Mouse (Mus musculus) G1E-ER4 (cell line): ENCODE data around the gene Adprhl1. TPM values are rescaled to one million over a fixed set of nuclear protein-coding genes. Genes with fewer than 3 reads are reported as not detected.

Experiments
- GATA1 ChIP-seq: IDR thresholded peaks from one replicate; pipeline ENCODE4 v1.8.0; 2012; ENCODE audit warnings: low read length, inconsistent platforms
- polyA plus RNA-seq: library from polyadenylated mRNA; stranded (reverse); fragments of >175 nt; gene quantifications from 2 replicates; pipeline ENCODE4 v1.2.3, GENCODE M21; 2012

The Adprhl1 gene
- polyA plus RNA-seq, 1 experiment: 0.03 TPM

- TF ChIP-seq GATA1: no peak
Measured at GRCm38 (mm10) chr8:13208627-13209355, 45.2 kb downstream of the Adprhl1 start.

GRCm38 (mm10) chr8:13206290-13206689 is 47.7 kb downstream of the Adprhl1 start:
- TF ChIP-seq GATA1: no peak

- no peak for TF ChIP-seq GATA1
Measured at GRCm38 (mm10) chr8:13205311-13205710, 48.7 kb downstream of the Adprhl1 start.

- no peak for TF ChIP-seq GATA1
Measured at GRCm38 (mm10) chr8:13204371-13205140, 49.4 kb downstream of the Adprhl1 start.

GRCm38 (mm10) chr8:13203472-13203871 is 50.5 kb downstream of the Adprhl1 start:
- TF ChIP-seq GATA1: no peak

GRCm38 (mm10) chr8:13202806-13203205 is 51.2 kb downstream of the Adprhl1 start:
- TF ChIP-seq GATA1: peak; percentile 76

GRCm38 (mm10) chr8:13202041-13202440 is 51.9 kb downstream of the Adprhl1 start:
- TF ChIP-seq GATA1: no peak

- TF ChIP-seq GATA1: no peak
Measured at GRCm38 (mm10) chr8:13201013-13201334, 53.0 kb downstream of the Adprhl1 start.

- TF ChIP-seq GATA1: no peak
Measured at GRCm38 (mm10) chr8:13200301-13201012, 53.5 kb downstream of the Adprhl1 start, which contains the start of gene Grtp1. TSS of gene Grtp1 (minus strand) at chr8:13200620.

GRCm38 (mm10) chr8:13199385-13200061 is 54.4 kb downstream of the Adprhl1 start:
- no peak for TF ChIP-seq GATA1

- TF ChIP-seq GATA1: no peak
Measured at GRCm38 (mm10) chr8:13197493-13197892, 56.5 kb downstream of the Adprhl1 start.

GRCm38 (mm10) chr8:13194818-13195217 is 59.1 kb downstream of the Adprhl1 start:
- TF ChIP-seq GATA1: no peak

GRCm38 (mm10) chr8:13190235-13190634 is 63.7 kb downstream of the Adprhl1 start:
- TF ChIP-seq GATA1: no peak

GRCm38 (mm10) chr8:13188857-13189256 is 65.1 kb downstream of the Adprhl1 start:
- TF ChIP-seq GATA1: no peak

- TF ChIP-seq GATA1: no peak
Measured at GRCm38 (mm10) chr8:13188052-13188555, 65.9 kb downstream of the Adprhl1 start.

GRCm38 (mm10) chr8:13187638-13188037 is 66.3 kb downstream of the Adprhl1 start:
- TF ChIP-seq GATA1: no peak
